ENCODE assay signal across 19 mouse cellular contexts in genomic region chr13:24236736-24237135, GRCm38 (mm10). TPM values are rescaled to one million over a fixed set of nuclear protein-coding genes. Genes with fewer than 3 reads are reported as not detected.
DNase-seq lines count a peak whose midpoint lies in the region; ATAC-seq and TF ChIP-seq lines count a peak whose summit lies in the region.
"Had no signal": no experiment of that assay in that cellular context is flagged by ENCODE, and none has a peak within 500 bp of the region (broad histone marks: within the 10 kb centered on the region; RNA-seq: fewer than 3 reads in every experiment).

No protein-coding gene starts in this region.

- no peak for TF ChIP-seq EP300 in stomach, postnatal 0 days (optimal IDR thresholded peaks at IDR 0.05)

- H3K4me1 ChIP-seq in heart, embryonic 12.5 days (replicated peaks) = peaks cover 27% of the 10 kb centered on the region
- peaks cover 5% of the 10 kb centered on the region; the same call in 1 of the 2 replicates for H3K4me1 ChIP-seq in stomach, embryonic 16.5 days (ENCODE audit: control insufficient read depth, insufficient read depth, low read length)
- peaks cover 3% of the 10 kb centered on the region; the same call in 1 of the 2 replicates for H3K4me1 ChIP-seq in stomach, postnatal 0 days (replicated peaks; ENCODE audit: control insufficient read depth, insufficient read depth)
- H3K4me1 ChIP-seq: midbrain, embryonic 10.5 days; neural tube, embryonic 12.5 days had no signal

- no peaks in the 10 kb centered on the region; the same call in 1 of the 2 replicates for H3K9me3 ChIP-seq in heart, embryonic 12.5 days (replicated peaks)
- no peaks in the 10 kb centered on the region for H3K9me3 ChIP-seq in stomach, embryonic 16.5 days (replicated peaks; ENCODE audit: control insufficient read depth, low read length)
- H3K9me3 ChIP-seq in stomach, postnatal 0 days (ENCODE audit: control insufficient read depth, low read length) = no peaks in the 10 kb centered on the region
- H3K9me3 ChIP-seq: heart, embryonic 15.5 days; hindbrain, embryonic 15.5 days; intestine, embryonic 15.5 days; limb, embryonic 10.5 days; midbrain, embryonic 10.5 days; neural tube, embryonic 12.5 days; stomach, embryonic 15.5 days had no signal

- DNase-seq in heart, adult 11 months = peak; percentile 80
- DNase-seq in stomach, postnatal 0 days (ENCODE audit: low spot score) = no peak
- peak; percentile 51 to 65 for DNase-seq in layer of hippocampus, adult 2 months (ENCODE audit: low spot score in 2 of 2)
- DNase-seq in urinary bladder, postnatal 25 days (ENCODE audit: low spot score) = no peak
- no peak for DNase-seq in embryo, embryonic 9.5 days (ENCODE audit: extremely low spot score)
- DNase-seq: heart, adult 2 months; heart, postnatal 4 days; liver, postnatal 0 days; lung, postnatal 4 days; right cerebral cortex, postnatal 14 days had no signal

- H3K27me3 ChIP-seq in heart, embryonic 12.5 days (replicated peaks) = no peaks in the 10 kb centered on the region
- no peaks in the 10 kb centered on the region for H3K27me3 ChIP-seq in stomach, embryonic 16.5 days (ENCODE audit: control insufficient read depth, insufficient read depth, low read length)
- H3K27me3 ChIP-seq in stomach, postnatal 0 days (ENCODE audit: control insufficient read depth, insufficient read depth, low read length) = no peaks in the 10 kb centered on the region
- H3K27me3 ChIP-seq: heart, embryonic 15.5 days; hindbrain, embryonic 15.5 days; intestine, embryonic 15.5 days; neural tube, embryonic 12.5 days; stomach, embryonic 15.5 days had no signal

- H3K4me2 ChIP-seq in heart, embryonic 12.5 days = no peak overlapping the region
- H3K4me2 ChIP-seq in stomach, embryonic 16.5 days (ENCODE audit: low read depth, low read length) = no peak overlapping the region
- H3K4me2 ChIP-seq in stomach, postnatal 0 days (replicated peaks; ENCODE audit: low read depth) = no peak overlapping the region
- H3K4me2 ChIP-seq: heart, embryonic 15.5 days; hindbrain, embryonic 15.5 days; intestine, embryonic 15.5 days; neural tube, embryonic 12.5 days; stomach, embryonic 15.5 days had no signal

- TF ChIP-seq CTCF in stomach, postnatal 0 days (IDR thresholded peaks at IDR 0.05; ENCODE audit: low read depth) = no peak
- TF ChIP-seq CTCF in layer of hippocampus, adult 2 months (conservative IDR thresholded peaks at IDR 0.05) = no peak

- no peak for ATAC-seq in heart, embryonic 12.5 days (ENCODE audit: insufficient number of reproducible peaks, low FRiP score)
- peak; percentile 27; the same call in 1 of the 2 replicates for ATAC-seq in stomach, embryonic 16.5 days (ENCODE audit: insufficient read depth, low FRiP score)
- ATAC-seq in stomach, postnatal 0 days (ENCODE audit: low FRiP score, low TSS enrichment) = no peak
- ATAC-seq: intestine, embryonic 15.5 days; liver, postnatal 0 days had no signal

- no peaks in the 10 kb centered on the region for H3K36me3 ChIP-seq in heart, embryonic 12.5 days
- no peaks in the 10 kb centered on the region for H3K36me3 ChIP-seq in stomach, embryonic 16.5 days (ENCODE audit: control insufficient read depth, insufficient read depth, low read length)
- no peaks in the 10 kb centered on the region for H3K36me3 ChIP-seq in stomach, postnatal 0 days (ENCODE audit: control insufficient read depth, insufficient read depth, low read length)
- H3K36me3 ChIP-seq: heart, embryonic 15.5 days; hindbrain, embryonic 15.5 days; intestine, embryonic 15.5 days; limb, embryonic 10.5 days; midbrain, embryonic 10.5 days; neural tube, embryonic 12.5 days; stomach, embryonic 15.5 days had no signal

- no peak overlapping the region for H3K9ac ChIP-seq in heart, embryonic 12.5 days
- H3K9ac ChIP-seq in stomach, embryonic 16.5 days (ENCODE audit: low read length) = no peak overlapping the region
- no peak overlapping the region for H3K9ac ChIP-seq in stomach, postnatal 0 days (ENCODE audit: low read length)
- H3K9ac ChIP-seq: heart, embryonic 15.5 days; hindbrain, embryonic 15.5 days; intestine, embryonic 15.5 days; liver, postnatal 0 days; neural tube, embryonic 12.5 days; stomach, embryonic 15.5 days had no signal

- no peak overlapping the region for H3K27ac ChIP-seq in heart, embryonic 12.5 days (ENCODE audit: poor library complexity, severe bottlenecking)
- H3K27ac ChIP-seq in stomach, embryonic 16.5 days (ENCODE audit: low read length) = no peak overlapping the region
- no peak overlapping the region for H3K27ac ChIP-seq in stomach, postnatal 0 days (replicated peaks)
- peak overlapping the region; percentile 81; the same call in 1 of the 2 replicates for H3K27ac ChIP-seq in layer of hippocampus, adult 2 months
- H3K27ac ChIP-seq: heart, adult 2 months; heart, embryonic 15.5 days; hindbrain, embryonic 15.5 days; intestine, embryonic 15.5 days; limb, embryonic 10.5 days; midbrain, embryonic 10.5 days; neural tube, embryonic 12.5 days; stomach, embryonic 15.5 days had no signal

- 70% methylated on average over 4 of the region's 4 CpGs for WGBS in heart, embryonic 12.5 days
- WGBS in stomach, embryonic 16.5 days = 71% methylated on average over 4 of the region's 4 CpGs
- 70% methylated on average over 4 of the region's 4 CpGs for WGBS in stomach, postnatal 0 days

- H3K4me3 ChIP-seq in heart, embryonic 12.5 days = no peak overlapping the region
- no peak overlapping the region for H3K4me3 ChIP-seq in stomach, embryonic 16.5 days (replicated peaks; ENCODE audit: low read length)
- no peak overlapping the region for H3K4me3 ChIP-seq in stomach, postnatal 0 days (ENCODE audit: low read depth, low read length)
- H3K4me3 ChIP-seq in layer of hippocampus, adult 2 months = no peak overlapping the region
- H3K4me3 ChIP-seq: heart, adult 2 months; heart, embryonic 15.5 days; hindbrain, embryonic 15.5 days; intestine, embryonic 15.5 days; limb, embryonic 10.5 days; midbrain, embryonic 10.5 days; neural tube, embryonic 12.5 days; stomach, embryonic 15.5 days had no signal

RNA-seq across cellular contexts. Expression of gene Carmil1, which starts 43.9 kb away (rescaled TPM):
- polyA plus RNA-seq in heart, embryonic 12.5 days (2016; fragmentation: Nextera tagmentation; extraction: Ambion mirVana) = 12.0 and 12.4 TPM in 2 replicates
- 38.0 and 41.6 TPM in 2 replicates for polyA plus RNA-seq in stomach, embryonic 16.5 days (2015; fragmentation: Nextera tagmentation; extraction: Ambion mirVana)
- 17.8 and 18.9 TPM in 2 replicates for polyA plus RNA-seq in stomach, postnatal 0 days (2015; fragmentation: Nextera tagmentation; extraction: Ambion mirVana)
- total RNA-seq in layer of hippocampus, adult 2 months (2021) = 10 to 100 TPM; 37.0 to 47.9 TPM

Comparison
In these comparisons a context has a peak if more than half of its experiments do, and no peak if none do; other contexts are left out.
1. DNase-seq: peak in heart, adult 11 months (single experiment) and layer of hippocampus, adult 2 months (2 of 2); none in stomach, postnatal 0 days (single experiment), urinary bladder, postnatal 25 days (single experiment) and embryo, embryonic 9.5 days (single experiment).